Mouse (Mus musculus) telencephalon, adult 2 months (tissue): Measurements from ENCODE around the gene Slco3a1.

Source experiments
- DNase-seq: peaks from one replicate; pipeline ENCODE4 v3.0.0-alpha.2; 2011; ENCODE audit warnings: low read depth, low spot score

Slco3a1 gene

GRCm38 (mm10) chr7:74554608-74555311 is at the start of gene Slco3a1:
TSS of gene Slco3a1 (minus strand) at chr7:74554780.
- DNase-seq = peak; percentile 38

DNA sequence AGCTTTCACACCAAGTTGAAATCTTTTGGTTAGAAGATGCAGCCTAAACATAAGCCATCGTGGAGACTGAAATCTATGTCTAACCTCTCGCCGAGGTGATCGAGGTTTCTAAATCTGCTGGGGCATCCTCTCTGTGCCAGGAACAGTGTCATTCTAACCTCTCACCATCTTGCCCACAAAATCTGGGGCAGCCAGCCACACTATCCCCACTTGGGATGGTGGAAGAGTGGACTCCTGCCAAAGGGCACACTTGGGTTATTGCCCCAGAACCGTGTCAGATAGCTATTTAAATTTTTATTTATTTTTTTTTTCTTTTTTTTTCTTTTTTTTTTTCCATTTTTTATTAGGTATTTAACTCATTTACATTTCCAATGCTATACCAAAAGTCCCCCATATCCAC is 46.4 kb upstream of the Slco3a1 start:
- no peak for DNase-seq

DNA sequence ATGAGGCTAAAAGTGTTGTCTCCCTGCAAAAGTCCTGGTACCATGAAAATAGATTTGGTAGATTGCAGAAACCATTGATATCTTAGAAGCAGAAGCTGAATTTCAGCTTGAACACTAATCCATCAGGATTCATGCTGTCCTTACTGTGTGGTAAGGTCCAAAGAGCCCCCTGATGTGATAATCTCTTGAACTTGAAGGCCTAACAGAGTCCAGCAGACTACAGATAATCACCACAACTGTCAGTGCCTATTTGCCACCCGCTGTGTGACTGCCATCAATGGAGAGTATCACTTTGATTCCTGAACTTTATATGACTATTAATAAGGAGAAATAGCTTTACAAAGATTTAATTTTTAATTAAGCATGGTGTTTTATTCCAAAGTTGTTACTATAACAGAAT is 24.8 kb upstream of the Slco3a1 start:
- no peak for DNase-seq

DNA sequence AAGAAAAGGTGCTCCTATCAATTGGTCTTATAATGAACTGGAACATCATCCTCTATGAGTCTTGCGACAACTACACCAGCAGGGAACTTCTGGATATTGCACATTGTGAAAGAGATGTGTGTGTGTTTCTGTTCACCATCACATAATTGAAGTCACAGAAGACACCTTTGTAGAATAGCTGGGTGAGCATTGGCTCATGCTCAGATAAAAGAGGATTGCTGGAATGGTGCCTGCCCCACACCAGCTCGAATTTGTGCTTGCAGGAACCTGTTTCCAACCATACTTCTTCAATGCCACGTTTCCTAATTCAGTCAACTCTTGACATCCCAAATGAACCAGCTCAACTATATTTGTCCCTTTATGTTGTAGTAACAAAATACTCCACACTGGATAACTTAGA is 21.1 kb upstream of the Slco3a1 start:
- no peak for DNase-seq

GRCm38 (mm10) chr7:74555416-74555815 is 836 bp upstream of the Slco3a1 start:
- DNase-seq = peak; percentile 52

DNA sequence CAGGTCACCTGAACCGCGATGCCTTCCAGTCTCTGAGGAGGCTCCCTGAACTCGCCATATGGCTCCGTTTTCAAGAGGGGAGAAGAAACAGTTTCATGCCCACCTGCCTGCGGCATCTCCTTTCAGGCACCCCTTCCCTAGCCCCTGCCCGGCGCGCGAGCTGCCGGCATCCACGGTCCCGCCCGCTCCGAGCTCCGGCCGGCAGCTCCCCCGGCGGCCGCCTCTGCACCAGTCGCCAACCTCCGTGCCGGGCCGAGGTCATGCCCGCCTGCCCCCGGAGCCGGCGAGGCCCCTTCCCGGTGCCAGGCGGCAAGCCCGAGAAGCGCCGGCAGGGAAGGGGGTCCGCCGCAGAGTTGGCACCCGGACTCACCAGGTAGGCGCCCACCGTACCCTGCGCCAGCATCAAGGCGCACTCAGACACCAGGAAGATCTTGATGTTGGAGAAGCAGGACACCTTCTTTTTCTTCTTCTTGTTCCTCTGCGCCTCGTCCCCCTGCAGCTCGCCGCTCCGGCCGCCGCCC is 479 bp downstream of the Slco3a1 start:
- DNase-seq = no peak

- no peak for DNase-seq
Measured at GRCm38 (mm10) chr7:74553111-74553650, 1.4 kb downstream of the Slco3a1 start.

DNA sequence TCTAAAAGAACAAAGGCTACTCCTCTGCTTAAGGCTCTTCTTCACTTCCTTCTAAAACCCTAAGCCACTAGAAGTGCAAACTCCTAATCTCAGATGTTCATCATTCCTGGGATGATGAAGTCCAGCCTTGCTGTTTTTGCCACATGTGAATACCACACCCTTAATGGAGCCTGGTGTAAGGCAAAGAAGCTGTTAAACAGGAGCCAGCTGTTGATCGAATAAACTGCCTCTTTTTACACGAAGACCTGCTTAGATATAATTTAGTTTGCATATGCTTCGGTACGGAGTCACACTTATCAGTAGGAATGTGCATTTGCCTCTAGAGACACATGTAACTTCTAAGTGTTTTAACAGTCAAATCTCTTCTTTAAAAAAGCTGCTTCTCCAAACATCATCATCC is 2.0 kb downstream of the Slco3a1 start:
- DNase-seq = no peak

DNA sequence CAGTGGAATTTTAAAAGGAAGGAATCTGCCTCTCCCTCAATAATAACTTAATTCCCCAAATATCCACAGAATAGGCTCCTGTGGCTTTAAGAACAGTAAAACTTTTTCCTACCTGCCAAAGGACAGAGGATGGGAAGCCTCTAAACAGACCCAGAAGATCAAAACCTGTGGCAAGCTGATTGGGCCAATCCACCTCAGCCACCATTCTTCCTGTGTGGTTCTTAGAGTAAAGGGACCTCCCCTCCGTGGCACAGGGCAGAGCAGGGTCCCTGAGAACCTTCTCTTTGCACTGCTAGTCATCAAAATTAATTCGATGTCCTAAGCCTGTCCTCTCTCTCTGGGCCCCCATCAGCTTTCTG is 2.6 kb downstream of the Slco3a1 start:
- DNase-seq = no peak

DNA sequence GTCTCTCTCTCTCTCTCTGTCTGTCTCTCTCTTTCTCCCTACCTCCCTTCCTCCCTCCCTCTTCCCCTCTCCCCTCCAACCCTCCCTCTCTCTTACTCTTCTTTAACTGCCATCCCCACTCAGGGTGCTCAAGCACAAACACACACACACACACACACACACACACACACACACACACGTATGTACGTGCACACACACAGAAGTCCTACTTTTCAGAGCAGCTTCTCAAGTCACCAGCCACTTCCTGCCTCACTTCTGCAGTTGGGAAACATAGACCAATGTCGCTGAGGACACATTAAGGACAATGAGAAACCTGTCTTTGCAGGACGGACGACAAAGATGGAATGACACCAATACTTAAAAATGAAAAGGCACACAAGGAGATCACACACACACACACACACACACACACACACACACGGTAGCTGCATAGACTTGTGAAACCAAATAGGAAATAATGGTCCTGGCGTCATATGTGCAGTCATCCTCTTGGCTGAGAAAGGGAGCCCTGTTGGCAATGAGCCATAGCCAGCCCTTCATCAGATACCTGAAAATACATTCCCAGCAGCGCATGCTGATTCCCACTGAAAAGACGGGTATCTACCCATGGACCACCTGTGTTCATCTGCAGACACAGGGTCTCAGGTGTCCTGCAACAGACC is 3.1 kb downstream of the Slco3a1 start:
- no peak for DNase-seq

DNA sequence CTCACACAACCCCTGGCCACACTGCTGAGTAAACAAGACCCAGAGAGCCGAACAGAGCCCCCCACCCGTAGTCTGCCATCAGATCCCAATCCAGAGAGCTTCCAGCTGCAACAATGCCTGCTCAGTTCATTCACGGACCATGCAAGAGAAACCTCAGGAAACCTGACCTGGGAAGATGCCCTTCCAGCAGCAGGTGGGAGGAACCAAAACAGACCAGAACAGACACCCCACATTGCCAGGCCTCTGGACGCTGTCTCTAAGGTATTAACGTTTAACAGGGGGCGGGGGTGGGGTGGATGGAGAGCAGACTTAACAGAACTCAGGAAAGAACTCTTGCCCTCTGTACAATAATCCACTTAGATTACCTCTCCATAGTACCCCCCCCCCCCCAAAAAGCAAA is 4.9 kb downstream of the Slco3a1 start:
- no peak for DNase-seq

GRCm38 (mm10) chr7:74549013-74549582 is 5.5 kb downstream of the Slco3a1 start:
- no peak for DNase-seq

DNA sequence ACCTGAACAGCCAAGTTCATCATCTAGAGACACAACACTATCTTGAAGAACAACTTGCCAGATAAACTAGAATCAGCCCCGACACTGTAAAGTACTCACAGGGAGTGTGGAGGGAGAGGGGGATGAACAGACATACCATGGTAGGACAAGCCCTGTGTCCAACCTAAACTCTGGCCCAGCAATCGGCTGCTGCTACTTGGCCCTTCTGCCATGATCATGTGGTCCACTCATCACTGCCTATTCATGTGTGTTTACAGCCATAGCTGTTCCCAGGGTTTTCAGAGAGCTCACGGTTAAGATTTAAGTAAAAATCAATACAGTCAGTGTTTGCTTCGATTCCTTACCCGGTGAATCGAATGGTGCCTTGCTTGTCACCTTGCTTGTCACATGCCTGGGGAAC is 7.9 kb downstream of the Slco3a1 start:
- DNase-seq = no peak

GRCm38 (mm10) chr7:74545498-74545990 is 9.0 kb downstream of the Slco3a1 start:
- no peak for DNase-seq

- no peak for DNase-seq
Measured at GRCm38 (mm10) chr7:74544306-74544705, 10.3 kb downstream of the Slco3a1 start.

GRCm38 (mm10) chr7:74541958-74542357 is 12.6 kb downstream of the Slco3a1 start:
- DNase-seq = no peak

DNA sequence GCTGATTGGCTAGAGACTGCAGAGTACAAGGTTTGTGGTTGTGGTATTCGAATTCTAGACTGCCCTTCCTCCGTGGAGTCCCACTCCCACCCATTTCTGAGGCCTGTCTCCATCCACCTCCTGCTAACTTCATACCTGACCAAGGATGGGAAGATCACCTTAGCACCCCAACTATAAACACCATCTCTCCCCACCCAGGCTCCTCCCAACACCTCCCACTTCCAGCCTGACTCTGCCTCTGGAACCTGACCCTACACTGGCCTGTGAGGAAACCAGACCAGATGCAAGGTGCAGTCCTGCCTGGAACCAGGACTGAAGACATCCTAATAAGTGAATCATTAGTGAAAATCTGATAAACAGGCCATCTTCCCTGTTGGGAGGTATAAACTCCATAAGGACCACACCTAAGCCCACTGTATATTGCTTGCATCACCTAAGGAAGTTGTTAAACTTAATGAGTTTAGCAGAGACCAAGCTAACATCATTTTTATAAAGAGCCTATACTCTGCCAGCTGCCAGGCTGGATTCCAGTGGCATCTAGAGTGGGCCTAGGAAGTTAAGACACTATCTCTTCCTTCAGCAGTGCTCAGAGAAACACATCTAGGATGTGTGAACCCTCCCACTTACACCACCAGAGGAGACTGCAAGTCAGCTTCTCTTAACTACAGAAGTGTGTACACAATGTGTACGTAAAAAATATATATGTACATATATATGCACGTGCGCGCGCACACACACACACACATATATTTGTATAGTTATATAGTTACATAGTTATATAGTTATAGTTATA is 13.5 kb downstream of the Slco3a1 start:
- no peak for DNase-seq

- DNase-seq = no peak
Measured at GRCm38 (mm10) chr7:74536186-74536585, 18.4 kb downstream of the Slco3a1 start.

DNA sequence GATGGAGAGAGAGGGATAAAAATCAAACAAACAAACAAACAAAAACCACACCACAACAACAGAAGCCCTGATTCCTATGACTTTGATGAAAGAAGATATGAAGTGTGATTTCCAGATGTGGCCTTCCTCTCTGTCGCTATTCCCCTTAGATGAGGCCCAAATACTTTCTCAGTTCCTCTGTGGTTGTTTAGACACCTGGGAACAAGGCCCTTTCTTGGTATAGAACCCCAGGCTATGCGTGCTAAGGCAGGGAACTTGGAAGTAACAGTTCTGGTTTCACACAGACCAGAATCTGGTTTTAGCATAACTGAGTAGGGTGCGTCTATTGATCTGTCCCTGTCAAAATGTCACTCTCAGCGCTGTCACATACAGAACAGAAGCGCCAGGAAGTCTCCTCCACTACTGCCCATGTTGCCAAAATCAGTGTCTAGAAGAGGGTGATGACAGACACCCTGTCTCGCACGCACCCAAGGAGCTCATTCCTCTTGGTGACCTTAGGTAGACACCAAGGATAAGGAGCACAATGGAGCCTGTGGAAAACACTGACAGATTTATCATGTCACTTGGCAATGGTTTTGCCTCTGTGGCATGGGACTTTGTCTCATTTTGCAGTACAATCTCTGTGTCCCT is 23.0 kb downstream of the Slco3a1 start:
- no peak for DNase-seq

DNA sequence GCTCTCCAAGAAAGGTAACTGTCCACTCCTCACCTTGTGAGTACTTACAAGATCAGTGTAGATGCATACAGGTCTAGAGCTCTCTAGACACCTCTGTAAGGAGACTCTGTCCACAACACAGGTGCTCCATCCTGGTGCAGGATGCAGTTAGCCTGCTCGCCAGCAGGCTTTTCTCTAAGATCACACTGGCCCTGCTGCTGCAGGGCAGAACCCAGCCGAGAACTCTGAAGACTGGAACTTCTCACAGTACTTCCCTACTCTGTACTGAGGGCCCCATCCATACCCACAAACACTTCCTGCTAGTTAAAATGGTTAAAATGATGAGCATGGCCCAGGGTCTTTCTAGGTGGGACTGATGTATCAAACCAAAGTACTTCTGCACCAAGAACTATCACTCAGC is 24.7 kb downstream of the Slco3a1 start:
- DNase-seq = no peak

GRCm38 (mm10) chr7:74529183-74529757 is 25.3 kb downstream of the Slco3a1 start:
- no peak for DNase-seq
